Mouse (Mus musculus) hindlimb bud, embryonic 11.5 days (tissue): ENCODE results near the gene A930017K11Rik.

Experiments used
- DNase-seq: peaks from one replicate; pipeline ENCODE4 v3.0.0-alpha.2; 2012; ENCODE audit warnings: low read depth, low spot score; ENCODE audit errors: extremely low spot score

The A930017K11Rik gene

GRCm38 (mm10) chr17:25959630-25960467, 7.5 kb upstream of the A930017K11Rik start:
- DNase-seq, result no peak

- no peak for DNase-seq
These were observed 6.6 kb upstream of the A930017K11Rik start for GRCm38 (mm10) chr17:25958771-25959494.

DNA sequence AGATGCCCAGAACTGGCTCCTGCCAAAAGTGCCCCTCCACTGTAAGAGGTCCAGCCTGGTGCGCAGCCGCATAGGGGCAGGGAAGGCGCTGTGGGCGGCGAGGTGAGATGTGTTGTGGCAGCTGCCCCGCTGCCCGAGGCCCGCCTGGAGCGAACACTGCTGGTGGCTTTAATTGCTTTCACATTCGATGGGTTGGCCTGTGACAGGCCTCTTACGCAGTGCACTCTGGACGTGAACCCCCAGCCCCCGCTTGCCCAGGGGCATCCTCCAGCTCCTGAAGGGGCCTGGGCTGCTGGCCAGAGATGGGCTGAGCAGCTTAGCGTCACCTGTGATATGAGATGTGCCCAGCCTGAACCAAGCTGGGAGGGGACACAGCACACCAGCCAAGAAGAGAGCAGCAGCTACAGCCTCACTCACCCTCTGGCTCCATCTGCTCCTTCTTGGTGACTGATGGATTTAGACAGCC, 5.3 kb upstream of the A930017K11Rik start:
- DNase-seq, result no peak

GRCm38 (mm10) chr17:25956631-25957030, 4.3 kb upstream of the A930017K11Rik start:
- DNase-seq, result no peak

DNA sequence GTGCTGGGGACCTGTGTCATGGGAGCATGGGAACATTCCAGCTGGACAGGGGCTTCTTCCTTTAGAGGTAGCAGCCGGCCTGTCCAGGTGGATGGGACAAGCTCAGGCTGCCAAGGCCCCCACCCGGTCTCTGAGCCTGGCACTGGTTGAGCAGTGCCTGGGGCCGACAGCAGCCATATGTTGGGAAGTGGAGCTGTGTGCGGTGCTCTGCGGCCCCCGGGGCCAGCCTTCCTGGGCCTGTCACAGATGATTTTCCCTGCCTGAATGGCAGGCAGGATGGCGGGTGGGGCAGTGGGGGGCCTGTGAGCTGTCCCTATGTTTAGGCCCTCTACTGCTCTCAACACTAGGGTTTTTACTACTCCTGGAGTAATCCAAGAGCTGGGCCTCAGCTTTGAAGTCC, 3.8 kb upstream of the A930017K11Rik start:
- no peak for DNase-seq

GRCm38 (mm10) chr17:25955736-25956135, 3.4 kb upstream of the A930017K11Rik start:
- DNase-seq, result no peak

DNA sequence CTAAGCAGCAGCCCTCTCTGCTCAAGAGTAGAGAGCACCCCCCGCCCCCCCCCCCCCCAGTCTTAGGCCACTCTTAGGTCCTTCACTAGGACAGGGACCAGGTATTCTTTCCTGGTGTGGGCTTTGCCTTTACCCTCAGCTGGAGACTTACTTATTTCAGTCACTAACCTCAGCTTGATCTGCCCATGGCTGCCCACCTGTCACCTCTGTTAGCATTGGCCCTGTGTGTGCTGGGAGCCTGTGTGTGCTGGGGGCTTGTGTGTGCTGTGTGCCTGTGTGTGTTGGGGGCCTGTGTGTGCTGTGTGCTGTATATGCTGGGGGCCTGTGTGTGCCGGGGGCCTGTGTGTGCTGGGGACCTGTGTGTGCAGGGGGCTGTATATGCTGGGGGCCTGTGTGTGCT, 2.3 kb upstream of the A930017K11Rik start:
- no peak for DNase-seq

GRCm38 (mm10) chr17:25953161-25953560, 796 bp upstream of the A930017K11Rik start:
- DNase-seq, result no peak

DNA sequence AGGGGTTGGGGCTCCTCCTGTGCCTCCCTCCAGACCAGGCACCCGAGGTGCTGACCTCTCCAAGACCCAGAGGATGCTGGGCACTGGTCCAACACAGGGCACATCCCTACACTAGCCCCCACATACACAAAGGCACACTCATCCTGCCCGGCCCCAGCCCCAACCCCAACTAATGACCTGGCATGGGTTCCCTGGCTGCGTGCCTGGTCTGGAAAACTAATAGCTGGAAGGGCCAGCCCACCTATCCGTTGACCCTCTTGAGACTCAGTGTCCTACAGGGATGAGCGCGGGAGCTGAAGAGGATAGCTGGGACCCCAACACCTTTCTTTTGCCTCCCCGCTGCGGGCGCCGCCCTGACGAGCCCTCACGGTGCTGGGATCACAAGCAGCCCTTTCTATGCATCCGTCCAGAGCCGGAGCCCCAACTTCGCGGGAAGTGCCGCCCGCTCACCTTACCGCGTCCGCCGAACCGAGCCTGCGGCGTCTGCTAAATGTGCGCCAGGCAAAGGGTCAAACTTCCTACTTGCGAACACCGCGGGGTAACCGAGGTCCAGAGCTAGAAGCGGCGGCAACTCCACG, 1.1 kb downstream of the A930017K11Rik start:
- no peak for DNase-seq

DNA sequence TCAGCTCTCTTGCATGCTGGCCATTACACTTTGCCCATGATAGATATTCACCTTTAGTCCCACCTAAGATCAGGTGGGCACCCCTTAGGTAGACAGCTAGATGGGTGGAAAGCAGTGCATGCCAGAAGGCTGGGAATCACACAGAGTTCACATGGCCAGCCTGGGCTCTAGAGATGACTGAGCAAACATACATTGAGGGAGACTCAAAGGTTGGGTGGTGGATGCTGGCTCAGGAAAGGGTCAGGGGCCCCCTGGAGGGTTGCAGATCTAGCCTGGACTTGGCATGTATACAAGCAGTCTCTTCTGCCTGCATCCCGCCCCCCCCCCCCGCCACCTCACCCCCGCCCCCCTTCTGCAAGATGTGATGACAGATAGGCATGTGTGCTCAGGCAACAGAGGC, 1.7 kb downstream of the A930017K11Rik start:
- DNase-seq, result no peak

GRCm38 (mm10) chr17:25949981-25950380, 2.4 kb downstream of the A930017K11Rik start:
- DNase-seq, result no peak

DNA sequence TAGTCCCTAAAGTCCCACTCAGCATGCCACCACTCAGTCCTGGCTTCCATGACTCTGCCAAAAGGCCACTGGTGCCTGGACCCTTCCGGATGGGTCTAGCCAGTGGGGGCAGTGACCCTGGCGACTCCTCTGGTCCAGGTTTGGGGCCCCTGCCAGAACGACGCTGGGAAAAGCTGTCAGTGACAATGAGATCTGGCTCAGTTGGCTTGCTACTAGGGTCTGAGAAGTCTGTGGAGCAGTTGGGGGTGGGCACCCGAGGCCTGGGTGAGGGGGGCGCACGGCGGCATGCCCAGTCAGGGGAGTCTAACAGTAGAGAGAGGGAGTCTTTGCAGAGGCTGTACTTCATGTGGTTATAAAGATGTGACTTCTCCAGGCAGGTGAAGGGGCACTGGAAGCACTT, 4.3 kb downstream of the A930017K11Rik start:
- no peak for DNase-seq

- DNase-seq, result no peak
These were observed 4.8 kb downstream of the A930017K11Rik start for GRCm38 (mm10) chr17:25947576-25947975.

- DNase-seq, result no peak
These were observed 5.5 kb downstream of the A930017K11Rik start for GRCm38 (mm10) chr17:25946891-25947290.

DNA sequence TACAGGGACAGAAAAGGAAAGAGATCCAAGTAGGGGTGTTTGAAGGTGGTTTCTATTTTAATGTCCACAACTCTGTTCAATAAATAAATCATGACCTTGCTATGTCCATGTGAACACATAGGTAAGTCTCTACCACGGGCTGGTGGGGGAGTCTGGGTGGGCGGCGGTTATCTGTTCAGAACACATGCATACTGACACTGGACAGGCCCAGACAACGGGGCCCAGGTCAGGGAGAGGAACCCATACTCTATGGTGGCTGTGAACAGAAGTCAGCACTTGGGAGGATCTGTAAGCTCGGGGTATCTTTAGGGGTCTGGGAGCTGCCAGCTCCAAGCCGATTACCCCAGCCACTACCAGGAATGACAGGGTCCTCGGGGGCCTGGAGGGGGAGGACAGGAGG, 6.0 kb downstream of the A930017K11Rik start:
- no peak for DNase-seq

DNA sequence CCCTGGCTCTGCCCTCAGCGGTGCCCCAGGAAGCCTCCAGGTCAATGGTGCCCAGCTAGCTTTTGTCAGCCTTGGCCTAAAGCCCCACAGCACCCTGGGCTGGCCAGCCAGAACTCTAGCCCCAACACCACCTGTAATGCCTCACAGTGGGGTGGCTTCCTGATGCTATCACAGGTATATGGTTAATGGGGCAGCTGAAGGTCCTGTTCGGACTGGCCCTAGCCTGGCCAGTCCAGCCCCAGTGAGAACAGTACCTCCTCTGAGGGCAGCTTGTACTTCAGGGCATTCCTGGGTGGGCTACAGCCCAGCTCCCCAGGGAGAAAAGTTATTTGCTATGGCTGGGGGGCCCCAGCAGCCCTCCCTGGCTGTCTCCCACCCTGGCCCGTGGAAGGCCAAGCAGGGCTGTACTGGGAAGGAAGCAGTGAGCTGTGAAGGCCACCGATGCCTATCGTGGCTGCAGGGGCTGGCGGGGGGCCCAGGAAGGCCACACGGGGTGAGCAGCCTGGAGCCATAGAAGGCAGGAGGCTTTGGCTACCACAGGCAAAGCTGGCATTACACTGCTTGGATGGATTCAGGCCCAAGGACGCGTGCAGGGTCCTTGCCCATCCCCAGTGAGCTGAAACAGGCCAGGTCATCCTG, 6.7 kb downstream of the A930017K11Rik start:
- no peak for DNase-seq

DNA sequence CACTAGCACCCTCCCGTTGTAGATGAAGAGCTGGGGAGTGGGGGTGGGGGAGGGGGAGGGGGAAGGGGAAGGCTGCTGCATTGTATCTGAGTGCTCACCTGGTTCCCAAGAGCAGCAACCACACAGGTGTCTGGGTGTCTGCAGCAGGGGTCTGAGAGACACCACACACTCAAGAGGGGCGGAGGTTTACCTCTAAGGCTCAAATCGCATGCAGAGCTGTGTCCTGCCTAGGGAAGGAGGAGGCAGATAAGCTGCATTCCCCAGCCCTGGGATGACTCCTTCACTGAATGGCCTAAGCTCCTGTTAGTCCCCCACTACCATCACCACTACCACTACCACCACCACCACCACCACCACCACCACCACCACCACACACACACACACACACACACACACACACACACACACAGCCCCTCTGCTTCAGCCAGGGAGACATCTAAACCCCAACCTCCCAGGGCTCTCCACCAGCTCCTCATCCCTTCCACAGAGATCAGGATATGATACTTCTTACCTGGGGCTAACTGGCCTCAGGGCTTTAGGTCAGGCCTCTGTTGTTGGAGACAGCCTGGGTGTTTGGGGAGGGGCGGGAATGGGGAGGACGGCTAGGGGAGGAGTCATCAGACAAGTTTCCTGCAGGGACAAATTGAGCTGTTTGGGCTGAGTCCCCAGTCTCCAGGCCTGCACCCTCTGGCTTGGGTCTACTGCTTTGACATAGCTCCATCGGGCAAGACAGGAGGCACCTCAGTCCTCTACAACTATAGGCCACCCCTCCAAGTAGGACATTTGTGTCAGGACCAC, 7.8 kb downstream of the A930017K11Rik start, which contains the start of the genes Pigq and Nhlrc4:
Gene Pigq (minus strand): TSS at position 571 of the 798 bp plus-strand sequence.
Gene Nhlrc4 (minus strand): TSS at position 596 of the 798 bp plus-strand sequence.
- DNase-seq, result no peak

GRCm38 (mm10) chr17:25943769-25944168, 8.6 kb downstream of the A930017K11Rik start:
- DNase-seq, result no peak

- DNase-seq, result no peak
These were observed 9.1 kb downstream of the A930017K11Rik start for GRCm38 (mm10) chr17:25943221-25943620.

DNA sequence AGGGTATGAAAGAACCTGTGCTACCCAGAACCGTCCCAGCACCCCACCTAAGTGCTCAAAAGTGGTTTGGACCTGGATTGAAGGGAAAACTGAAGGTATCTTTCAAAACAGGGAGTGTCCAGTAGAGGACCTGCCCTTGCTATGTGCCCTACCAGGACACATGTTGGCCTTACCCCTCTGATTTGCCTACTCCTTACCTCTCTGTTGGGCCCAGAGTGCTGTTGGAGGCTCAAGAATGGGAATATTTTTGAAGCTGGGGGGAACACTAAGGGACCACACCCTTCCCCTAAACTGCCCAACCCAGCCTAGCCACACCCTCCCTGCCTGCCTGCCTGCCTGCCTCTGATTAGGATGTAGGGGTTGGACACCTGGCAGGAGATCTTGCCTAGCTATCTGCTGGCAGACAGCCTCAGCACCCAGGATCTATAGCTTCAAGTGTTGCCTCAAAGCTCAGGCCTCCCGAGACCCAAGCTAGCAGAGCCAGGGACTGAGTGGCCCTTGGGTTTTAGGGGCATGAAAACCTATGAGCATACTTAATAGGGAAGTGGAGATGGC, 9.7 kb downstream of the A930017K11Rik start:
- no peak for DNase-seq
